Mouse (Mus musculus) kidney, postnatal 4 days (tissue): ENCODE measurements at regions not wholly inside any gene's neighbourhood (a gene's known extent, or its start where the extent isn't known, plus 50 kb on each side); places are given as distances from the start of the nearest gene placed in this dataset.
"Not testable (repeated sequence)": the region's sequence is repeated elsewhere in the genome, so short reads cannot be mapped to it uniquely, and the experiment has no call there.

ENCODE experiments used
- DNase-seq, 2 experiments: peaks; one replicate each; pipeline ENCODE4 v3.0.0; 2021; ENCODE audit warnings: mixed read lengths in 2 of 2

GRCm38 (mm10) chr11:24925135-24925534 lies 847.3 kb downstream of the Bcl11a start:
- DNase-seq, result no peak

- no peak for DNase-seq
Measured at GRCm38 (mm10) chr11:24943646-24944045, 865.8 kb downstream of the Bcl11a start.

GRCm38 (mm10) chr11:24951161-24951560 lies 873.3 kb downstream of the Bcl11a start:
- DNase-seq, result no peak

GRCm38 (mm10) chr11:24972359-24972758 lies 894.5 kb downstream of the Bcl11a start:
- DNase-seq, result no peak

- no peak for DNase-seq
Measured at GRCm38 (mm10) chr11:24980193-24980665, 902.4 kb downstream of the Bcl11a start.

- no peak for DNase-seq
Measured at GRCm38 (mm10) chr11:24983060-24983629, 905.3 kb downstream of the Bcl11a start.

- no peak for DNase-seq
Measured at GRCm38 (mm10) chr11:25005491-25005890, 927.6 kb downstream of the Bcl11a start.

GRCm38 (mm10) chr11:25026786-25027185 lies 948.9 kb downstream of the Bcl11a start:
- DNase-seq, result no peak

GRCm38 (mm10) chr11:25040983-25041382 lies 963.1 kb downstream of the Bcl11a start:
- DNase-seq, result no peak

GRCm38 (mm10) chr11:25042763-25043162 lies 964.9 kb downstream of the Bcl11a start:
- DNase-seq, result no peak

GRCm38 (mm10) chr11:25045339-25045738 lies 967.5 kb downstream of the Bcl11a start:
- no peak for DNase-seq

- DNase-seq, result peak; percentile 36 to 39
Measured at GRCm38 (mm10) chr11:25045977-25046376, 968.1 kb downstream of the Bcl11a start.

GRCm38 (mm10) chr11:25055698-25056097 lies 977.8 kb downstream of the Bcl11a start:
- no peak for DNase-seq

GRCm38 (mm10) chr11:25057093-25057521 lies 979.3 kb downstream of the Bcl11a start:
- DNase-seq, result peak; percentile 11 to 40

GRCm38 (mm10) chr11:25057543-25057942 lies 979.7 kb downstream of the Bcl11a start:
- no peak for DNase-seq

GRCm38 (mm10) chr11:25063042-25063441 lies 985.2 kb downstream of the Bcl11a start:
- no peak for DNase-seq

GRCm38 (mm10) chr11:25063978-25064377 lies 986.1 kb downstream of the Bcl11a start:
- no peak for DNase-seq

- DNase-seq, result not testable (repeated sequence)
Measured at GRCm38 (mm10) chr11:25099976-25100375, 1022.1 kb downstream of the Bcl11a start.

- DNase-seq, result peak; percentile 29 to 46
Measured at GRCm38 (mm10) chr11:25104432-25104831, 1026.6 kb downstream of the Bcl11a start.

- no peak for DNase-seq
Measured at GRCm38 (mm10) chr11:25124458-25124857, 1046.6 kb downstream of the Bcl11a start.

- no peak for DNase-seq
Measured at GRCm38 (mm10) chr11:25142226-25142625, 1064.4 kb downstream of the Bcl11a start.

GRCm38 (mm10) chr11:25142833-25143232 lies 1065.0 kb downstream of the Bcl11a start:
- DNase-seq, result no peak

GRCm38 (mm10) chr11:25147287-25147686 lies 1063.3 kb downstream of the 5730522E02Rik start:
- DNase-seq, result no peak

- no peak for DNase-seq
Measured at GRCm38 (mm10) chr11:25156705-25157104, 1053.9 kb downstream of the 5730522E02Rik start.
